Mouse (Mus musculus): ENCODE results near the gene Dlgap1. TPM values are rescaled to one million over a fixed set of nuclear protein-coding genes. Genes with fewer than 3 reads are reported as not detected.

Gene Dlgap1
- total RNA-seq, 2 experiments from 2014 or later, result 0.20 to 0.38 TPM

DNA sequence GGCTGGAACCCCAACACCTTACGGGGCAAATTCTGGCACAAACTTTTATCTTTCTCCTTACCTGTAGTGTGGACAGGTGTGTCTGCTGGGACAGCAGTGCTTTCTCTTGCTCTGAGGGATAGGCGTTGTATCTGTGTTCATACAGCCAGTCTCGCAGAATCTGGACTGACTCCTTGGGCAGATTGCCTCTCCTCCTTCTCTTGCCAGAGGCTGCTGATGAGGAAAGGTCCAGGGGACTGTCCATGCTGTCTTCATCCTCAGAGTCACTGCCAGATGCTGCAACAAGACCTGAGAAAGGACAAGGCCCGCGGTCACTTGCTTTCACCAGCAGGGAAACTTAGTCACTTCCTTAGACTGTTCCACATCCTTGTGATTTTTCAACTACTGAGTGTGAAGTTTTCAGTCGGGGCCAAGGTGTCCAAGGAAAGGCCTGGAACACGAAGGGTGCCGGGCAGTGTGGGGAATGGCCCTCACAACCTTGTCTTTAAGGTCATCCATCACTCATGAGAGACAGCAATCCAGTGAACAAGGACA, 877.3 kb downstream of the Dlgap1 start:
- no peak for DNase-seq

- no peak for DNase-seq
Measured at GRCm38 (mm10) chr17:70847086-70847485, 878.2 kb downstream of the Dlgap1 start.

DNA sequence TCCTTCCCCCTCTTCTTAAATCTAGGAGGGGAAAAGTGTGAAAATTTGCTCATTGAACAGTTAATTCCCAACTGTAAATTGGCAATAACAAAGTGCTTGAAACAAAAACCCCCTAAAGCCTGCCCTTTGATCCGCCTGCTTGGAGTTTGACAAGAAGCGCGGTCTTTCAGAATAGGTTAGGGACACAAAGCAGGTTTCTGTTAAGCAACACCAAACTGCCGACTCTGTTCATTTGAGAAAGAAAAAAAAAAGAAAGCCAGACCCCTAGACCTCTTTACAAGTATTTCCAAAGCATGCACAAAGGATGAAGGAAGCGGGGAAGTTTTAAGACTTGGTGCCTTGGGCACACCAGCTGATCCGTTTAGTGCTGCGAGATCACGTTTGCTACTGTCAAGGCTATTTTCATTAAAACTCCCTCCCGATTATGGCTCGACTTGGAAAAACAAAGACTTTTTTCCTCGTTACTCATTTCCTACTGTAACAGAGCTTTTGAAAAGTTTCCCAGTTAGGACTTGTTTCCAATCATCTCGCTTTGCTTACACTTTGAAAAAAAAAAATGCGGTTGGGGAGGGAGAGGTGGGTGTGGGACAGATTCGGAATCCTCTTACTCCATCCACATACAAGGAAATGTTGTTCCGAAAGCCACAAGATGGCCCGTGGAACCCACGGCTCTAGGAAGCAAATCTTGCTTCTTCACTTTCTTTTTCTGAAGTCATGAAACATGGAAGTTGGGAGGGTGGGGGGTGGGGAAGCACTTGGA, 879.1 kb downstream of the Dlgap1 start:
- DNase-seq, result no peak

- DNase-seq, result peak; percentile 33
Measured at GRCm38 (mm10) chr17:70848511-70849398, 879.9 kb downstream of the Dlgap1 start.

DNA sequence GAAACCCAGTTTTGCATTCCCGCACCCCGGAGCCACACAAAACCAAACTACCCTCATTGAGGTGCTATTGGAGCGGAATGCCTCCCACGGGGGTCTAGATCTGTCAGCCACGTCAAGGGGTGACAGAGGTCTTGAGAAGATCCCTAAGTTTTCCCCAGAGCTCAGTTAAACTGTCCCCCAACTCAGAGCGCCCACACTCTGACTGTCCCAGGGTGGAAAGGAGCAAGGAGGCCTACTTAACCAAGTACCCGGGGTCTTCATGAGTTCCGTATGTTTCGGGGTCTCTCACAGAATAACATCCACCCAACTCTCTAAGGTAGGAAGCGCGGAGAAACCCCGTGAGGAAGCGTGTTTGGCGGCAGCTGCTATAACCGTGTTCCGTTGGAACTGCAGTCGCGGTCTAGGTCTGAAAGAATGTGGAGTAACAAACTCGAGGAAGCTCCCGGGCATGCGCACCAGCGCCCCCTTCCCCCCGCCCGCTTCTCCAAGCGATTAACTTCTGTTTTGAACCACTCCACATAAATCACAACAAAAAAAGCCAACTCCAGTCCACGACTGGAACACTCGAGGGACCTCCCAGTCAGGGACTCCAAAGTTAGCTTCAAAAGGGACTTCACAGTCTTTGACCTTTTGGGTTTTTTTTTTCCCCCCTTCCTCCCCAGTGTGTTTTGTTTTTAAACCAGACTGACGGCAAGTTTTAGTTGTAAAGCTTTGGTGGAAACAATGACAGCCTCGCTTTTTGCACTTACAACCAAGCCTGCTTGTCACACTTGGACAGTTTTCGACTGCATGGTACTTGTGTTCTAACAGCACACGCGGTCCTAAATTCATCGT, 880.7 kb downstream of the Dlgap1 start:
- DNase-seq, result peak; percentile 88

GRCm38 (mm10) chr17:70850233-70850995, 881.5 kb downstream of the Dlgap1 start:
- peak; percentile 48 for DNase-seq

- peak; percentile 71 for DNase-seq
Measured at GRCm38 (mm10) chr17:70850996-70851991, 882.4 kb downstream of the Dlgap1 start.

DNA sequence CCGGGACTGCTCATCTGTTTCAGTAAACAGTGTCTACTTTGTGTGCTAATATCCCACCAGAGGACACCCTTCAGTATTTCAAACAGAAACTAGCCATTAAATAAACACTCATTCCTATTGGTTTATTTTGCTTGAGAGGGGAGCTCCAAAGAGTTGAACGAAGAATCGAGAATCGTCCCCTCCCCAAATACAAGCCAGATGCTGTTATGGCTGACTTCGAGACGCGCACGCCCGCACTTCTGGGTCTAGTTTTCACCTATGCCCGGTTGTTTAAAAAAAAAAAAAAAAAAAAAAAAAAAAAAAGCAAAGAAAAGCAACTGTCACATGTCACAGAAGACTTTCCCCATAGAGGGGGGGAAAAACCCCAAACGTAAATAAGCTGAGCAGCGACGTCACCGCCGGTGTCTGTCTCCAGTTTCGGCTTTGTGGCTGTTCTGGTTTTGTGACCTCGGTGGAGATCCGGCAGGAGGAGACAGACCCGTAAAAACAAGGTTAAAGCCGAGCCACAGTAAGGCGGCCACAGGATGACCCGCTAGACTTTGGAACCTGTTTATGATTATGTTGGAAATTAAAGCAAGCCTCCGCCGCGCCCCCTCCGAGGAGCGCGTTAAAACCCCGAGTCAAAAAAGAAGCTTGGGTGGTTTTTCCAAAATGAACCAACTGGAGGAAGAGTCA, 883.3 kb downstream of the Dlgap1 start:
- no peak for DNase-seq

DNA sequence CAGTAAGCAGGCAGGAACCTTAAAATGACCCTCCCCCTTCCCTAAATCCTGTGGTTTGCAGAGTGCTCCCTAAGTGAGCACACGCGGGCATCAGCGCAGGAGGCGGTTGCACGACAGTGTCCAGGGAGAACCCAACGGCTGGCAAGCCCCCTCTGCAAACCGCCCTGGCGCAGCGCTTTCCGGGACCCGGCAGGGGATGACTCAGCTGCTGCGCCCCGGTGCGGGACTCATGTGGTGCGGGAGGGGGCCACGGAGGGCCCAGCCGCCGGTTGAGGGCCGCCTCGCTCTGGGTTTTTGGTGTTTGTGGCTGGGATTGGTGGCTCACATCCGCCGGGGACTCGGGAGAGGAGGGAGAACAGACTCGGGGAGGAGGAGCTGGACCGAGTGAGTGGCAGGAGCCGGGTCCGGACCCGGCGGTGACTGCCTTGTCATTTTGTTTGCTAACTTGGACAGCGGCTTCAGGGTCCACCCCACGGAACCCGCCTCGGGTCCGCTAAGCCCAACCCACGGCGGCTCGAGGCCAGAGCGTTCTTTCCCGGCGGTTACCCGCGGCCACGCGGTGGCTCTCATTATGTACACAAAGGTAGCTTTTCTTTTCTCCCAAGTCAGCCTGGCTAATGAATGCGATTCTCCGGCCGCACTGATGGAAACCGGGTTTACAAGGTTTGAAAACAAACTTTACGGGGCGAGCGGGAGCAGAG, 884.0 kb downstream of the Dlgap1 start:
- peak; percentile 85 for DNase-seq

GRCm38 (mm10) chr17:70853436-70853905, 884.6 kb downstream of the Dlgap1 start, which contains the start of gene Tgif1:
Tgif1 (minus strand) TSS chr17:70853546.
- DNase-seq, result peak; percentile 48

DNA sequence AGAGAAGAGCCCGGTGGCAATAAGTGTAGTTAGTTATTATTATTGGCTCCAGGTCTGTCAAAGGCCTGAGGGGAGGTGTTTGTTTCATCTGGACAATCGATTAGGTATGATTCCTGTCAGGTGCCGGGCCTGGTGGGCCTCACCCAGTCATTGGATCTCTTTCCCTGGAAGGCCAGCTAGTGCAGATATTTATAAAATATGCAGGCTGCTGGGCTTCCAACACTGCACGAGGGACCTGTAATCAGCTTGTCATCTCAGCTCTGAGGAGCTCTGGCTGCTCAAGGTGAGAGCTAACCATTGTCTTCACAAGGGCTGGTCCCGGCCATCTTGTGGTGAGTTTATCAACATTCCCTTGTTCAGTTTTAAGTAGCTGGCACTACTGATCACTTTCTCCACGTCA, 885.1 kb downstream of the Dlgap1 start:
- no peak for DNase-seq

DNA sequence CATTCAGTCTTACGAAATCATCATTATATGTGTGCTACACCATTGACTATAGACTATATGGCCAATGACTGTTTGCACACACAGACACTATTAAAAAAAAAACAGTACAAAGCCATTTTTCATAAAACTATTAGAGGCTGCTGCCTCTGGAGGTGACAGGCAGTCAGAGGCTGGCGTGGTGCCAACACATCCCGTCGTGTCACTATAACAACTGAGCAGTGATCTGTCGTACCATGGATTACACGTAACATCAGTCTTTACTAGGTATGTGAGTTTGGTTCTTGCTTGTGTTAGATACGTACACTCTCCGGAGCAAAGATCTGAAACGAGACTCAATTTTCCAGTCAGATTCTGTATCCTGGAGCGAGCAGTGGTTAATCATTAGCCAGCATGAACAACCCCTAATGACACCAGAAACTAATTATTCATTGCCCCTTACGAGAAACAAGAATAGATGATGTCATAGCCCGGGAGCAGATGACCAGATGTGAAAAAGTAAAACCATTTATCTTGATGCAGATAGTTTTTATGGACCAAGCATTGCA, 888.1 kb downstream of the Dlgap1 start:
- DNase-seq, result no peak

DNA sequence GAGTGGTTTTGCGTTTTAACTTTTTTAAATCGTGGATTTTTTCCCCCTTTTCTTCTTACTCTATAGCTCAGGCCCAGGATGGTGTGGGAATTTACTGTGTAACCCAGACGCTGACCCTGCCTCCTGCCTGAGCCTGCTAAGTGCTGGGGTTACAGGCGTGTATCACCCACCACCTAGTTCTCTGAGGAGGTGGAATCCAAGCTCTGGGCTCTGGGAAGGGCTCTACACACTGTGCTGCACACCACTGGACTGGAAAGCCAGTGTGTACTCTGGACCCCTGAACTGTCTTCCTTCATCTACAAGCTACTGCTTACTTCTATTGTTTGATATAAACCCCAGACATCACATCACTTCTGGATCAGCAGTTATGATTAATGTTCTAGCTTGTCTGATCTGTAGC, 889.9 kb downstream of the Dlgap1 start:
- no peak for DNase-seq

GRCm38 (mm10) chr17:70864117-70864516, 895.2 kb downstream of the Dlgap1 start:
- no peak for DNase-seq

DNA sequence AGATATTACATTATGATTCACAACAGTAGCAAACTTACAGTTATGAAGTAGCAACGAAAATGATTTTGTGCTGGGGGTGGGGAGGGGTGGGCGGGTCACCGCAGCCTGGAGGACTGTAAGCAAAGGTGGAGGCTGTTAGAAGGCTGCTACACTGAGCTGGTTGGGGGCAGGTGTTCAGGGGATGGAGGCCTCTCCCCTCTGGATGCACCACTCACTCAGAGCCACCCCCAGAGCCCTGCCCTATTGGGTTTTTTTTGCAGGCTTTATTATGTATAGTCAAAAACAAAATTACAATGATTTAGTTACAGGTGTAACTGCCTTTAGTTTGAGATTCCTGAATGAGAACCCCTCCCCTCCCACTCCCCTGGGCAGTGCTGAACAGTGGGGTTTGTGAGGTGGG, 895.8 kb downstream of the Dlgap1 start:
- no peak for DNase-seq

DNA sequence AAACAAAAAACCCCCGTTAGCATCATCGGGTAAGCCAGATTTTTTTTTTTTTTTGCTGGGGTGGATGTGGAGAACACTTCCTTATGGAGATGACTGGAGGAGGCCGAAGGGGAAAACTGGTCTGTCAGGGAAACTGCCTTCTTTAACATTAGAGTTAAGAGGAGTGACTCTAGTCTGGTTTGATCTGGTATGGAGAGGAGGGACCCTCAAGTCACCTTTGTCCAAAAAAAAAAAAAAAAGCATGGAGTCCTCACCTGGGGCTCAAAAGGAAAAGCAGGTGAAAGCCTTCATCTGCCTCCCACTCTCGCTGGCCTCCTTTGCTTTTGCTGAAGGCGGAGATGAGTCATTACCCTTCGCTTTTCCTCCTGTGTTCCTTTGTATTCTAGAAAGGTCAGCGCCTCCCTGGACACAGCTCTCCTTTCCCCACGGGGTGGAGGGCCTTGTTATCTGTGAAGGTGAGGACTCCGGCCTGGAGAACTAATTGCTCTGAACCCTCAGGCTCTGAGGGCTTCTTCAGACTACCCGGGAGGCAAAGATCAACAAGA, 896.3 kb downstream of the Dlgap1 start:
- no peak for DNase-seq

DNA sequence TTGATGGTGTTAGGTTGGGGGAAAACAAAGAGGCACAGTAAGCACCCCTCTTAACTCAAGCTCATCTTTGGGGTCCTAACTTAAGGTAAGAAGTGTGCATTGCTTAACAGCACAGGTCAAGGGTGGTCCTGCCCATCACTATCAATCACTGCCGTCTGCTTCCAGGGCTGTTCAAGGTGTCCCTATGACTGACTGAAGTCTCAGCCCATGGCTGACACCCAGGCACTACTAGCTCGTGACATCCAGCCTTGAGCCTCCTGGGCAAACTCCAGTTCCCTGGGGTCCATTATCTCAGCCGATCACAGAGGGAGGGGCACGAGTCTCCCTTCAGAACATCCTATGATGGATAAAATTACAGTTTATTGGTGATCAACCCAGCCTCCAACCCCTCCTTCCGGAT, 897.2 kb downstream of the Dlgap1 start:
- no peak for DNase-seq

DNA sequence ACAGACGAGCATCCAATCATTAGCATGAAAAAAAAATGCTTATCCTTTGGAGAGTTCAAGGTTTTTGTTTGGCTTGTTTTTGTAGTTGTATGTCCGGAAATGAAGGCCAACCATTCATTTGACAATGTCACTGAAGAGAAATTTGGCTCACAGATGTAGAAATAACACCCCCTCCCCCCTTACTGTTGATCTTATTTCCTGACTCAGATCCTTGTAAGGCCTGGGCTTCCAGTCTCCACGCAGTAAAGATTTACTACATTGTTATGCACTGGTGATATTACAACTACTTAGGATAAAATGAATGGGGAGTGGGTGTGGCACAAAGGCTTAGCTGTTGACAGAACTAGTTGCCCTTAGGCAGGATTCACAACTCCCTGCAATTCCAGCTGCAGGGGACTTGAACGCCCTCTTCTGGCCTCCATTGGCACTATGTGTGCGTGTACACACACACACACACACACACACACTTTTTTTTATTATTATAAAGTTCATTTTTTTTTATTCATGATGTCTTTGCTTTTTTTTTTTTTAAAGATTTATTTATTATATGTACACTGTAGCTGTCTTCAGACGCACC, 897.8 kb downstream of the Dlgap1 start:
- DNase-seq, result no peak

All from gastrocnemius, postnatal 25 days (tissue).